Mouse (Mus musculus) cortical plate, adult 2 months (tissue): Measurements from ENCODE around the gene Mns1. TPM values are rescaled to one million over a fixed set of nuclear protein-coding genes. Genes with fewer than 3 reads are reported as not detected.
A peak's percentile ranks its signal among the peaks of the same experiment; 100 is the strongest.
"Not testable (repeated sequence)": the region's sequence is repeated elsewhere in the genome, so short reads cannot be mapped to it uniquely, and the experiment has no call there.

Experiments used
- H3K27ac ChIP-seq: fragments of 200-500 bp; 2 replicates; pipeline ENCODE4 v1.5.1; 2012; ENCODE audit warnings: low read length, control low read depth, inconsistent platforms; ENCODE audit not compliant: insufficient read depth
- H3K4me1 ChIP-seq: fragments of 200-500 bp; 2 replicates; pipeline ENCODE4 v1.6.1; 2011; ENCODE audit warnings: low read length; ENCODE audit not compliant: control insufficient read depth, insufficient read depth
- H3K4me3 ChIP-seq: fragments of 200-500 bp; 2 replicates; pipeline ENCODE4 v1.5.1; 2011; ENCODE audit warnings: mild to moderate bottlenecking, low read length, control low read depth; ENCODE audit not compliant: insufficient read depth
- CTCF ChIP-seq: fragments of 200-500 bp; IDR thresholded peaks from 2 replicates; pipeline ENCODE4 v1.5.1; 2011; ENCODE audit warnings: mild to moderate bottlenecking, control low read depth, low read length; ENCODE audit not compliant: insufficient read depth; ENCODE audit errors: extremely low read depth
- POLR2A ChIP-seq: fragments of 200-500 bp; IDR thresholded peaks from 2 replicates; pipeline ENCODE4 v1.6.1; 2011; ENCODE audit warnings: mild to moderate bottlenecking, low read length, control low read depth; ENCODE audit not compliant: insufficient read depth; ENCODE audit errors: extremely low read depth
- polyA plus RNA-seq: library from polyadenylated mRNA; depleted of rRNA; stranded (reverse); fragments of >200 nt; gene quantifications from 2 replicates; pipeline ENCODE4 v1.2.3, GENCODE M21; 2012

The Mns1 gene
- polyA plus RNA-seq, 1 experiment: 2.4 TPM

DNA sequence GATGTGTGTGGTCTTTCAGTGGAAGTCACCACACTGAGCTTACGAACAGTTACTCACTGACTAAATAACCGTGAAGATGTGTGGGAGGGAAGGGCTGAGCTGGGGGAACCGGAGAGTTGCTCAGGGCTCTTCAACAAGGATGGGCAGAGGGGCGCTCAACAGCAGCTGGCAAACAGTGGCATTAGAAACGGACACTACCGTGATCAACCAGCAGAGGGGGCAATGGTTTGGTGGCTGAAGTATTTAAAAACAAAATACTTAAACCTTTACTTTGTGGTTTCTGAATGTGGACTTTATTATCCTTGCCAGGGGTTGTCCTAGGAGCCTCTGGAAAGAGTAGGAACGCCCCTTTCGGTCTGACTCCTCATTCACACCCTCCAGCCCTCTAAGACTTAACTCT lies 10.2 kb downstream of the Mns1 start:
- Histone ChIP-seq H3K4me3 (no peak overlapping the region), H3K4me1 (no peaks in the 10 kb centered on the region; the same call in 1 of the 2 replicates), H3K27ac (no peak overlapping the region)
- TF ChIP-seq CTCF: peak; percentile 57
- no peak for TF ChIP-seq POLR2A

GRCm38 (mm10) chr9:72449367-72449766 lies 11.6 kb downstream of the Mns1 start:
- no peak for TF ChIP-seq POLR2A
- TF ChIP-seq CTCF: no peak
- peak overlapping the region; percentile 7; the same call in 1 of the 2 replicates for H3K4me3 ChIP-seq

GRCm38 (mm10) chr9:72449841-72450240 lies 12.0 kb downstream of the Mns1 start:
- no peaks in the 10 kb centered on the region; the same call in 1 of the 2 replicates for H3K4me1 ChIP-seq
- no peak overlapping the region for H3K27ac ChIP-seq
- TF ChIP-seq POLR2A (no peak), CTCF (no peak)
- H3K4me3 ChIP-seq: peak overlapping the region; percentile 7; the same call in 1 of the 2 replicates

More at GRCm38 (mm10) chr9:72449367-72449766, 11.6 kb downstream of the Mns1 start:
- H3K27ac ChIP-seq: no peak overlapping the region
- no peaks in the 10 kb centered on the region; the same call in 1 of the 2 replicates for H3K4me1 ChIP-seq

GRCm38 (mm10) chr9:72450363-72450762 lies 12.6 kb downstream of the Mns1 start:
- no peaks in the 10 kb centered on the region; the same call in 1 of the 2 replicates for H3K4me1 ChIP-seq
- no peak overlapping the region for H3K4me3 ChIP-seq
- H3K27ac ChIP-seq: no peak overlapping the region
- TF ChIP-seq POLR2A (no peak), CTCF (no peak)

- H3K4me1 ChIP-seq: no peaks in the 10 kb centered on the region; the same call in 1 of the 2 replicates
- TF ChIP-seq POLR2A (no peak), CTCF (no peak)
- H3K4me3 ChIP-seq: no peak overlapping the region
- no peak overlapping the region for H3K27ac ChIP-seq
Observed at GRCm38 (mm10) chr9:72451111-72451510, 13.3 kb downstream of the Mns1 start.

DNA sequence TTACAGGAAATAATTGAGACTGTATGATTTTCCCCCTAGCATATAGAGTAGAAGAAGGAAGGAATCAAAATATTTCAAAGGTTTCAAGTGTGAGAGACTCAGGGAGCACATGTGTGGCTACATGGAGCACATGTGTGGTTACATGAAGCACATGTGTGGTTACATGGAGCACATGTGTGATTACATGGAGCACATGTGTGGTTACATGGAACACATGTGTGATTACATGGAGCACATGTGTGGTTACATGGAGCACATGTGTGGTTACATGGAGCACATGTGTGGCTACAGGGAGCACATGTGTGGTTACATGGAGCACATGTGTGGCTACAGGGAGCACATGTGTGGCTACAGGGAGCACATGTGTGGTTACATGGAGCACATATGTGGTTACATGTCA lies 16.5 kb downstream of the Mns1 start:
- not testable (repeated sequence) for H3K27ac ChIP-seq, H3K4me1 ChIP-seq, H3K4me3 ChIP-seq

GRCm38 (mm10) chr9:72456374-72456773 lies 18.6 kb downstream of the Mns1 start:
- no peak overlapping the region for H3K4me3 ChIP-seq
- H3K4me1 ChIP-seq: no peaks in the 10 kb centered on the region; the same call in 1 of the 2 replicates
- TF ChIP-seq POLR2A (no peak), CTCF (0 out of 2 replicates have a peak, but pooled peaks have one; percentile 5)
- no peak overlapping the region for H3K27ac ChIP-seq

DNA sequence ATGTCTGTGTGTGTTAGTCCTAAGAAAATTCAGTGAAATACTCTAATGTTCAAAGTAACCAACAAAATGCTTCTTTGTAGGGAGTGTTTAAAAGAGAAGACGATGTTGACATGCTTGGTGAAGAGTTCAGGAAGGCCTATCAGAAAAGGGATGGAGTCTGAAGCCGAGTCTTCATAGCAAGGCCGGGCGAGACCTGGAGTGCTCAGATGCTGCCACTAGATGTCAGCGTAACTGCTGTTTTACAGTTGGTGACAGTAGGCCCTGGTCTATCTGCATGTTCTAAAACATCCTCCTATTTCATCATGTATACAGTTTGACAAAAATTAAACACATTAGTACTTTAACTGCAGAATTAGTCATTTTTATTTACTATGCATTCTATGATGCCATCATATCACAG lies 20.4 kb downstream of the Mns1 start:
- Histone ChIP-seq H3K4me3 (no peak overlapping the region), H3K27ac (no peak overlapping the region), H3K4me1 (no peaks in the 10 kb centered on the region; the same call in 1 of the 2 replicates)
- TF ChIP-seq POLR2A (no peak), CTCF (peak; percentile 91)

DNA sequence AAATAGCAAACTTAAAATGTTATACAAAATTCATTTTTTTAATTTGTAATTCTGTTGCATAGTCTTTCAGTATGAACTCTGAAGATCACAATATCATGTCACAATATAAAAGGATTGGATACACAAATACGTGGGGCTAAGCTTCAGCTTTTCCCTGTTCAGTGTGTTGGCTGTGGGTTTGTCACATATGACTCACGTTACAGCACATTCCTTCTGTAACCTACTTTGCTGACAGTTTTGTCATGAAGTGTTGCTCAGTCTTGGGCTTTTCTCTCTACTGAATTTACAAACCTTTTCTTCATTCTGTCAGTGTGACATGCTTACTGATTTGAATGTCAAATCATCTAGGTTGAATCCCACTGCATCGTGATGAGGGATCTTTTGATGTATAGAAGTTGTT lies 21.9 kb downstream of the Mns1 start:
- no peak for TF ChIP-seq CTCF
- no peak for TF ChIP-seq POLR2A
- no peak overlapping the region for H3K4me3 ChIP-seq
- no peak overlapping the region for H3K27ac ChIP-seq

DNA sequence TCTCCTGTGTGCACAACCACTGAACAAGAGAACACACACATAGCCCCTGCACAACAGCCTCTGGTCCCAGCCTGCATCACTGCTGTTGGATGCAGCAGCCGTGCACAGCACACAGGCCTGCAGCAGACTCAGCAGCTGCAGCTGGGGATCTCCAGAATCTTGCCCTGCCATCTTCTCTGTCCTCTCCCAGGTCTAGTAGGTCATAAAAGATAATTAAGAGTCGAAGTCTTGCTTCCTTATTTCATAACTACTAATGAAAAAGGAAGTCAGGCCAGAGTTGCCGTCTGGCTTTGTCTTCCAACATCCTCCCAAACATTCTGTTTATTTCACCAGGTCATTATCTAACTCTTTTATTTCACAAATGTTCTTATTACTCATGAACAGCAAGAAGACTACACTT lies 23.0 kb downstream of the Mns1 start:
- no peaks in the 10 kb centered on the region; the same call in 1 of the 2 replicates for H3K4me1 ChIP-seq
- no peak overlapping the region for H3K4me3 ChIP-seq
- TF ChIP-seq CTCF (no peak), POLR2A (no peak)
- no peak overlapping the region for H3K27ac ChIP-seq

More for the DNA sequence above, 21.9 kb downstream of the Mns1 start:
- H3K4me1 ChIP-seq: no peaks in the 10 kb centered on the region; the same call in 1 of the 2 replicates
